Mouse (Mus musculus) thymus, adult 2 months (tissue): Measurements from ENCODE around the gene Ncf1. TPM values are rescaled to one million over a fixed set of nuclear protein-coding genes. Genes with fewer than 3 reads are reported as not detected.

Experiments
- DNase-seq: peaks from one replicate; pipeline ENCODE4 v3.0.0; 2021
- H3K27ac ChIP-seq: fragments of 200-500 bp; 2 replicates; pipeline ENCODE4 v1.5.1; 2012; ENCODE audit warnings: low read length, control low read depth; ENCODE audit not compliant: control insufficient read depth, insufficient read depth
- H3K27me3 ChIP-seq: fragments of 200-500 bp; 2 replicates; pipeline ENCODE4 v1.6.1; 2012; ENCODE audit warnings: mild to moderate bottlenecking, low read length, moderate library complexity, mixed read lengths; ENCODE audit not compliant: control insufficient read depth, insufficient read depth
- H3K36me3 ChIP-seq: fragments of 200-500 bp; 2 replicates; pipeline ENCODE4 v1.6.1; 2012; ENCODE audit warnings: mild to moderate bottlenecking, low read length, moderate library complexity; ENCODE audit not compliant: control insufficient read depth, insufficient read depth
- H3K4me1 ChIP-seq: fragments of 200-500 bp; replicated peaks from 2 replicates; pipeline ENCODE4 v1.6.1; 2012; ENCODE audit warnings: low read length; ENCODE audit not compliant: control insufficient read depth, insufficient read depth
- H3K4me3 ChIP-seq: fragments of 200-500 bp; 2 replicates; pipeline ENCODE4 v1.5.1; 2012; ENCODE audit warnings: mild to moderate bottlenecking, low read length, control low read depth, moderate library complexity; ENCODE audit not compliant: control insufficient read depth, insufficient read depth
- CTCF ChIP-seq: fragments of 200-500 bp; IDR thresholded peaks from 2 replicates; pipeline ENCODE4 v1.5.1; 2012; ENCODE audit warnings: mild to moderate bottlenecking, control low read depth, low read length, moderate library complexity, borderline replicate concordance; ENCODE audit not compliant: control insufficient read depth, poor library complexity, insufficient read depth; ENCODE audit errors: extremely low read depth
- POLR2A ChIP-seq: fragments of 200-500 bp; IDR thresholded peaks from 2 replicates; pipeline ENCODE4 v1.6.1; 2012; ENCODE audit warnings: mild to moderate bottlenecking, low read length, control low read depth, moderate library complexity; ENCODE audit not compliant: control insufficient read depth, poor library complexity, insufficient read depth; ENCODE audit errors: extremely low read depth
- WGBS: fragments of 180-500 bp; shearing (Covaris S2); methylation state at CpG from one replicate; pipeline ENCODE4 v1.1.7; 2018; 5-methylcytosine and 5-hydroxymethylcytosine counted together
- polyA plus RNA-seq: library from polyadenylated mRNA; depleted of rRNA; stranded (reverse); fragments of >200 nt; gene quantifications from 2 replicates; pipeline ENCODE4 v1.2.3, GENCODE M21; 2012

Gene Ncf1
- polyA plus RNA-seq, 1 experiment = 35.9 TPM

GRCm38 (mm10) chr5:134221708-134222150 is 7.7 kb downstream of the Ncf1 start:
- TF ChIP-seq POLR2A = no peak
- H3K4me1 ChIP-seq = peaks cover 30% of the 10 kb centered on the region
- WGBS = 50% methylated on average over 36 of the region's 36 CpGs
- H3K4me3 ChIP-seq = no peak overlapping the region
- DNase-seq = no peak
- H3K27ac ChIP-seq = no peak overlapping the region
- H3K27me3 ChIP-seq = no peaks in the 10 kb centered on the region
- H3K36me3 ChIP-seq = no peaks in the 10 kb centered on the region

- Histone ChIP-seq H3K4me1 (peaks cover 26% of the 10 kb centered on the region), H3K27ac (no peak overlapping the region), H3K4me3 (no peak overlapping the region), H3K27me3 (no peaks in the 10 kb centered on the region), H3K36me3 (no peaks in the 10 kb centered on the region)
- no peak for TF ChIP-seq POLR2A
- TF ChIP-seq CTCF = no peak
- WGBS = 79% methylated on average over 4 of the region's 4 CpGs
- no peak for DNase-seq
Measured at GRCm38 (mm10) chr5:134221278-134221677, 8.1 kb downstream of the Ncf1 start.

DNA sequence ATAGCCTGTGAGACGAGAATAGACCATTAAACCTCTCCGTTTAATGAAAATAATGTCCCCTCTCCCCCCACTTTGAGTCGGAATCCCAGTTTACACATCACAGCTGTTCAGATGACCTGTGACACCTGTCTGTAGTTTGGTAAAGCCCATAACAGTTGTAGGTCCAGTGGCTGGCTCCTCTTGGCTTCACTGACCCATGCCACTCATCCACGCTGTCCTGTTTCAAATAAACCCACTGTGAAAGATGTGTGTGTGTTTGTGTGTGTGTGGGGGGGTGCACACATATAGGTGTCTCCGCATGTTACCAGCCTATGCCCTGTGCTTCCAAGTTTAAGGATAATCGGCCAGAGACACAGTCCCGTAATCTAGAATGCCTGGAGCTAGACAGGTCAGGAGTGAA is 11.5 kb downstream of the Ncf1 start:
- peaks cover 25% of the 10 kb centered on the region for H3K4me1 ChIP-seq
- no peak for TF ChIP-seq POLR2A
- TF ChIP-seq CTCF = no peak
- WGBS = 96% methylated on average over 7 of the region's 7 CpGs
- no peaks in the 10 kb centered on the region for H3K27me3 ChIP-seq
- no peak for DNase-seq
- no peak overlapping the region for H3K27ac ChIP-seq
- H3K36me3 ChIP-seq = no peaks in the 10 kb centered on the region
- H3K4me3 ChIP-seq = no peak overlapping the region

GRCm38 (mm10) chr5:134214021-134214806 is 15.2 kb downstream of the Ncf1 start:
- peaks cover 13% of the 10 kb centered on the region for H3K4me1 ChIP-seq
- 37% methylated on average over 12 of the region's 12 CpGs for WGBS
- peak overlapping the region; percentile 34 for H3K27ac ChIP-seq
- H3K27me3 ChIP-seq = no peaks in the 10 kb centered on the region
- no peak for DNase-seq
- no peaks in the 10 kb centered on the region for H3K36me3 ChIP-seq
- no peak overlapping the region for H3K4me3 ChIP-seq
- TF ChIP-seq CTCF = no peak
- TF ChIP-seq POLR2A = no peak

DNA sequence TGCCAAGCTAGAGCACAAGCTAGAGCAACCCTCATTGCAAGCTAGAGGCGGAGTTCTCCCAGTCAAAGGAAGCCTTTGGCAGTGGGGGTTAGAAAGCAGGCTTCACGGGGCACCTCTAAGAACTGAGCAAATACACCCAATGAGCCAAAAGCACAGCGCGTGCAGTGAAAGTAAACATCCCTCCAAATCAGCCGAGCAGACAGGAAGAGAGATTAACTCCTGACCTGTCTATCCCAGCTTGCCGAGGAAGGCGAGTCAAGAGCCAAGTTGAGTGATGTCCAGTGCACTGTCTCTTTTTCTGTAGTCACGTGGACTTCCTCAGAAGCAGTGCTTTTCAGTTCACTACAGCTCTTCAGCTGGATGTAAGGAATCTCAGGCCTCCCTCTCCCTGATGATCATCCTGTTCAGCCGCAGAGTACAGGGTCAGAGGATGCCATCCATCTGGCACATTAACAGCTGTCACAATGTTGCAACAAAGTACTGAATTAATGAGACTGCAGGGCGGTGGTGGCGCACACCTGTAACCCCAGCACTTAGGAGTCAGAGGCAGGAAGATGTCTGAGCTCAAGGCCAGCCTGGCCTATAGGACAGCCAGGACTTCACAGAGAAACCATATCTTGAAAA is 19.4 kb downstream of the Ncf1 start:
- Histone ChIP-seq H3K27me3 (no peaks in the 10 kb centered on the region), H3K4me3 (no peak overlapping the region), H3K36me3 (no peaks in the 10 kb centered on the region), H3K4me1 (peaks cover 19% of the 10 kb centered on the region), H3K27ac (no peak overlapping the region)
- DNase-seq = no peak
- 85% methylated on average over 11 of the region's 11 CpGs for WGBS
- no peak for TF ChIP-seq CTCF
- TF ChIP-seq POLR2A = no peak

- no peak overlapping the region for H3K4me3 ChIP-seq
- 8% methylated on average over 10 of the region's 10 CpGs for WGBS
Measured at GRCm38 (mm10) chr5:134206721-134207120, 22.7 kb downstream of the Ncf1 start.

More at GRCm38 (mm10) chr5:134206721-134207120, 22.7 kb downstream of the Ncf1 start:
- TF ChIP-seq POLR2A (no peak), CTCF (no peak)
- Histone ChIP-seq H3K36me3 (no peaks in the 10 kb centered on the region), H3K4me1 (peaks cover 5% of the 10 kb centered on the region; the same call in 1 of the 2 replicates), H3K27me3 (no peaks in the 10 kb centered on the region), H3K27ac (no peak overlapping the region)
- DNase-seq = no peak
